Mouse (Mus musculus) heart, postnatal 4 days (tissue): ENCODE measurements at regions not wholly inside any gene's neighbourhood (a gene's known extent, or its start where the extent isn't known, plus 50 kb on each side); places are given as distances from the start of the nearest gene placed in this dataset.

Experiments used
- DNase-seq: peaks from one replicate; pipeline ENCODE4 v3.0.0; 2021

- no peak for DNase-seq
Measured at GRCm38 (mm10) chr16:30000166-30000565, 64.0 kb upstream of the Hes1 start.

- DNase-seq, result no peak
Measured at GRCm38 (mm10) chr16:30005124-30005523, 59.1 kb upstream of the Hes1 start.

GRCm38 (mm10) chr16:30006826-30007225 lies 57.4 kb upstream of the Hes1 start:
- no peak for DNase-seq

- peak; percentile 96 for DNase-seq
Measured at GRCm38 (mm10) chr16:30008451-30009357, 55.5 kb upstream of the Hes1 start.

GRCm38 (mm10) chr16:30009521-30010186 lies 54.5 kb upstream of the Hes1 start:
- DNase-seq, result peak; percentile 51

- DNase-seq, result no peak
Measured at GRCm38 (mm10) chr16:30013123-30013522, 51.1 kb upstream of the Hes1 start.

- no peak for DNase-seq
Measured at GRCm38 (mm10) chr16:30013943-30014342, 50.2 kb upstream of the Hes1 start.
